Mouse (Mus musculus) limb, embryonic 12.5 days (tissue): ENCODE data around the gene Nck2. TPM values are rescaled to one million over a fixed set of nuclear protein-coding genes. Genes with fewer than 3 reads are reported as not detected.

Experiments used
- ATAC-seq: fragments of 200-750 bp; cut with Nextera tagmentation; 2 replicates; pipeline ENCODE4 v1.8.0; 2017; ENCODE audit warnings: low read depth, moderate TSS enrichment; ENCODE audit not compliant: insufficient number of reproducible peaks, insufficient read depth, low FRiP score, low TSS enrichment
- H3K27ac ChIP-seq: fragments of 300-500 bp; sonication (generic); 2 replicates; pipeline ENCODE4 v1.5.1; 2016; ENCODE audit warnings: mild to moderate bottlenecking, moderate library complexity
- H3K27me3 ChIP-seq: fragments of 300-500 bp; sonication (generic); 2 replicates; pipeline ENCODE4 v1.6.1; 2016; ENCODE audit warnings: mild to moderate bottlenecking, moderate library complexity
- H3K36me3 ChIP-seq: fragments of 300-500 bp; sonication (generic); 2 replicates; pipeline ENCODE4 v1.6.1; 2016; ENCODE audit warnings: mild to moderate bottlenecking, moderate library complexity
- H3K4me1 ChIP-seq: fragments of 300-500 bp; sonication (generic); replicated peaks from 2 replicates; pipeline ENCODE4 v1.6.1; 2016
- H3K4me2 ChIP-seq: fragments of 300-500 bp; sonication (generic); 2 replicates; pipeline ENCODE4 v1.6.1; 2016; ENCODE audit warnings: mild to moderate bottlenecking, moderate library complexity
- H3K4me3 ChIP-seq: fragments of 300-500 bp; sonication (generic); replicated peaks from 2 replicates; pipeline ENCODE4 v1.5.1; 2016; ENCODE audit warnings: mild to moderate bottlenecking
- H3K9ac ChIP-seq: fragments of 300-500 bp; sonication (generic); replicated peaks from 2 replicates; pipeline ENCODE4 v1.6.1; 2016; ENCODE audit warnings: mild to moderate bottlenecking, moderate library complexity
- H3K9me3 ChIP-seq: fragments of 300-500 bp; sonication (generic); 2 replicates; pipeline ENCODE4 v1.6.1; 2016; ENCODE audit warnings: mild to moderate bottlenecking, moderate library complexity
- WGBS: fragments of 180-500 bp; shearing (Covaris S2); methylation state at CpG from one replicate; pipeline ENCODE4 v1.1.7; 2016; 5-methylcytosine and 5-hydroxymethylcytosine counted together
- polyA plus RNA-seq: library from polyadenylated mRNA; unstranded; fragments of >200 nt; fragmentation: Nextera tagmentation; extraction: Ambion mirVana; gene quantifications from 2 replicates; pipeline ENCODE4 v1.2.1, GENCODE M21; 2016

Nck2 gene
- polyA plus RNA-seq, 1 experiment from 2014 or later, result 63.2 TPM

GRCm38 (mm10) chr1:43470421-43471179 lies 26.2 kb downstream of the Nck2 start:
- Histone ChIP-seq H3K27ac (no peak overlapping the region), H3K4me1 (peaks cover 88% of the 10 kb centered on the region), H3K27me3 (no peaks in the 10 kb centered on the region), H3K4me2 (no peak overlapping the region), H3K36me3 (no peaks in the 10 kb centered on the region; the same call in 1 of the 2 replicates), H3K4me3 (no peak overlapping the region), H3K9ac (no peak overlapping the region), H3K9me3 (no peaks in the 10 kb centered on the region)
- no peak for ATAC-seq
- WGBS, result 70% methylated on average over 10 of the region's 10 CpGs

- H3K27me3 ChIP-seq, result no peaks in the 10 kb centered on the region
- H3K27ac ChIP-seq, result no peak overlapping the region
- 91% methylated on average over 4 of the region's 4 CpGs for WGBS
- ATAC-seq, result no peak
- no peak overlapping the region for H3K4me3 ChIP-seq
- peaks cover 80% of the 10 kb centered on the region for H3K4me1 ChIP-seq
- H3K9me3 ChIP-seq, result no peaks in the 10 kb centered on the region
- H3K9ac ChIP-seq, result no peak overlapping the region
- no peaks in the 10 kb centered on the region; the same call in 1 of the 2 replicates for H3K36me3 ChIP-seq
- no peak overlapping the region for H3K4me2 ChIP-seq
Measured at GRCm38 (mm10) chr1:43471180-43472045, 27.0 kb downstream of the Nck2 start.

GRCm38 (mm10) chr1:43472046-43472649 lies 27.8 kb downstream of the Nck2 start:
- H3K27ac ChIP-seq, result no peak overlapping the region
- H3K4me2 ChIP-seq, result no peak overlapping the region
- no peak overlapping the region for H3K4me3 ChIP-seq
- H3K9ac ChIP-seq, result no peak overlapping the region
- H3K27me3 ChIP-seq, result no peaks in the 10 kb centered on the region
- peaks cover 73% of the 10 kb centered on the region for H3K4me1 ChIP-seq
- no peaks in the 10 kb centered on the region for H3K9me3 ChIP-seq
- WGBS, result 73% methylated on average over 8 of the region's 8 CpGs
- no peak for ATAC-seq
- H3K36me3 ChIP-seq, result no peaks in the 10 kb centered on the region; the same call in 1 of the 2 replicates

- Histone ChIP-seq H3K36me3 (no peaks in the 10 kb centered on the region; the same call in 1 of the 2 replicates), H3K9me3 (no peaks in the 10 kb centered on the region), H3K27me3 (no peaks in the 10 kb centered on the region), H3K4me3 (no peak overlapping the region), H3K9ac (no peak overlapping the region), H3K4me2 (no peak overlapping the region), H3K27ac (no peak overlapping the region), H3K4me1 (peaks cover 62% of the 10 kb centered on the region)
- WGBS, result 72% methylated on average over 5 of the region's 5 CpGs
- ATAC-seq, result no peak
Measured at GRCm38 (mm10) chr1:43473734-43474534, 29.6 kb downstream of the Nck2 start.

GRCm38 (mm10) chr1:43474535-43475409 lies 30.4 kb downstream of the Nck2 start:
- H3K9ac ChIP-seq, result no peak overlapping the region
- WGBS, result 55% methylated on average over 6 of the region's 6 CpGs
- H3K27me3 ChIP-seq, result no peaks in the 10 kb centered on the region
- peak overlapping the region; percentile 72 for H3K27ac ChIP-seq
- H3K4me3 ChIP-seq, result no peak overlapping the region
- H3K9me3 ChIP-seq, result no peaks in the 10 kb centered on the region
- no peak overlapping the region for H3K4me2 ChIP-seq
- peaks cover 54% of the 10 kb centered on the region for H3K4me1 ChIP-seq
- H3K36me3 ChIP-seq, result no peaks in the 10 kb centered on the region; the same call in 1 of the 2 replicates
- no peak for ATAC-seq

- WGBS, result 94% methylated on average over 3 of the region's 3 CpGs
- Histone ChIP-seq H3K4me2 (no peak overlapping the region), H3K9me3 (no peaks in the 10 kb centered on the region), H3K36me3 (no peaks in the 10 kb centered on the region), H3K4me3 (no peak overlapping the region), H3K27me3 (no peaks in the 10 kb centered on the region), H3K27ac (no peak overlapping the region), H3K9ac (no peak overlapping the region), H3K4me1 (peaks cover 29% of the 10 kb centered on the region)
- ATAC-seq, result no peak
Measured at GRCm38 (mm10) chr1:43477954-43478353, 33.6 kb downstream of the Nck2 start.

GRCm38 (mm10) chr1:43485204-43485603 lies 40.8 kb downstream of the Nck2 start:
- Histone ChIP-seq H3K36me3 (no peaks in the 10 kb centered on the region), H3K4me3 (no peak overlapping the region), H3K9me3 (no peaks in the 10 kb centered on the region), H3K9ac (no peak overlapping the region), H3K4me2 (no peak overlapping the region), H3K27me3 (no peaks in the 10 kb centered on the region), H3K4me1 (peaks cover 17% of the 10 kb centered on the region), H3K27ac (no peak overlapping the region)
- 89% methylated on average over 9 of the region's 9 CpGs for WGBS
- no peak for ATAC-seq

GRCm38 (mm10) chr1:43486500-43486899 lies 42.1 kb downstream of the Nck2 start:
- H3K9me3 ChIP-seq, result no peaks in the 10 kb centered on the region
- H3K27ac ChIP-seq, result no peak overlapping the region
- peaks cover 17% of the 10 kb centered on the region for H3K4me1 ChIP-seq
- 86% methylated on average over 3 of the region's 3 CpGs for WGBS
- no peaks in the 10 kb centered on the region for H3K27me3 ChIP-seq
- no peak overlapping the region for H3K4me3 ChIP-seq
- H3K9ac ChIP-seq, result no peak overlapping the region
- ATAC-seq, result no peak
- H3K36me3 ChIP-seq, result no peaks in the 10 kb centered on the region
- no peak overlapping the region for H3K4me2 ChIP-seq

GRCm38 (mm10) chr1:43486956-43487722 lies 42.8 kb downstream of the Nck2 start:
- no peak for ATAC-seq
- H3K27me3 ChIP-seq, result no peaks in the 10 kb centered on the region
- no peak overlapping the region for H3K4me3 ChIP-seq
- no peak overlapping the region for H3K4me2 ChIP-seq
- H3K9me3 ChIP-seq, result no peaks in the 10 kb centered on the region
- WGBS, result 75% methylated on average over 3 of the region's 3 CpGs
- H3K27ac ChIP-seq, result no peak overlapping the region
- H3K4me1 ChIP-seq, result peaks cover 17% of the 10 kb centered on the region
- H3K9ac ChIP-seq, result no peak overlapping the region
- no peaks in the 10 kb centered on the region for H3K36me3 ChIP-seq
